Mouse (Mus musculus) liver, embryonic 14.5 days (tissue): ENCODE measurements around the gene Cfdp1.

Experiments used
- CTCF ChIP-seq: IDR thresholded peaks from 2 replicates; pipeline ENCODE4 v1.5.1; 2016; ENCODE audit warnings: antibody characterized with exemption, low read depth, control low read depth
- EP300 ChIP-seq: IDR thresholded peaks from 2 replicates; pipeline ENCODE4 v1.6.1; 2016; ENCODE audit warnings: antibody characterized with exemption, low read depth

GRCm38 (mm10) chr8:111729233-111730170 is 124.6 kb downstream of the Cfdp1 start:
- no peak for TF ChIP-seq CTCF
- TF ChIP-seq EP300, result no peak
